Mouse (Mus musculus) common myeloid progenitor, adult 5-6 weeks (primary cell): Measurements from ENCODE around the gene Pip. TPM values are rescaled to one million over a fixed set of nuclear protein-coding genes. Genes with fewer than 3 reads are reported as not detected.

ENCODE experiments used
- ATAC-seq: replicated peaks from 2 replicates; pipeline ENCODE4 v1.8.0; 2016; ENCODE audit warnings: low read depth, mild to moderate bottlenecking, moderate TSS enrichment, inconsistent platforms; ENCODE audit not compliant: poor library complexity, severe bottlenecking
- total RNA-seq: library from RNA; stranded (forward); fragments of 200-1000, 187-1606 nt; gene quantifications from 2 replicates; pipeline ENCODE4 v1.2.3, GENCODE M21; 2017

Gene Pip
- total RNA-seq, result not detected in 2 replicates

DNA sequence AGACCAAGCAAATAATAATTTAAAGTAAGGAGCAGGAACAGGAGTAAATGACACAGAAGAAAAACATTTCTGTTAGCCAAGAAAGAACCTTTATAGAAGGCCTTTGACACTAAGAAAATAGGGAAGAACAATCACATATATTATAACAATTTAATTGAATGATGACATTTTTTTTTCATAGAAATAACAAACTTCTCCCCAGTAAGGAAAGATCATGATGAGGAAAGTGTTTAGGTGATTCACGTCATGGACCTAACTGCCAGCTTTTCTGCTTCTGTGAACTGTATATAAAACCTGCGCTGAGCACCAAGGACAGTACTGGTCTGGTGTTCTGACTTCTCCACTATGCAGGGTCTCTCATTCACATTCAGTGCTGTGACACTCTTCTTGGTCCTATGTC is at the start of gene Pip:
Pip (plus strand) TSS at position 301 of the 400 bp plus-strand sequence.
- ATAC-seq, result no peak

- ATAC-seq, result no peak
Observed at GRCm38 (mm10) chr6:41824086-41824485, 23.2 kb upstream of the Pip start.

DNA sequence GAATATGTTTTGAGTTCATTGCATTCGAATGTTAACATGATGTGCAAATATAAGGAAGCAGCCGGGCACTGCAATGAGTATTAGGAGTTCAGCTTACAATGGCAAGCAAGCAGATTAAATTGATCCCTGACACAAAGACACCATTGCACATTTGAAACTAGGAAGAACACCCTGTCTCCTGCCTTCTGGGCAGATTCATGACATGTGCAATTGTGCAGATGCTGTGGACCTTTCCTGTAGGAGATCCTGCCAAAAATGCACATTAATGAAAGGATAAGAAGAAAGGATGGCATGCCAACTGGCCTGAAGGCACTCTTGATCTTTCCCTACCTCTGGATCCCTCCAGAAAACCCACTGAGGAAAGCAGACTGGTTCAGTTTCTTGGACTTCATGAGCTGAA is 17.8 kb upstream of the Pip start:
- ATAC-seq, result no peak

- no peak for ATAC-seq
Observed at GRCm38 (mm10) chr6:41852689-41853088, 5.4 kb downstream of the Pip start, which contains the start of gene Sval2. TSS of gene Sval2 (plus strand) at chr6:41852989.

DNA sequence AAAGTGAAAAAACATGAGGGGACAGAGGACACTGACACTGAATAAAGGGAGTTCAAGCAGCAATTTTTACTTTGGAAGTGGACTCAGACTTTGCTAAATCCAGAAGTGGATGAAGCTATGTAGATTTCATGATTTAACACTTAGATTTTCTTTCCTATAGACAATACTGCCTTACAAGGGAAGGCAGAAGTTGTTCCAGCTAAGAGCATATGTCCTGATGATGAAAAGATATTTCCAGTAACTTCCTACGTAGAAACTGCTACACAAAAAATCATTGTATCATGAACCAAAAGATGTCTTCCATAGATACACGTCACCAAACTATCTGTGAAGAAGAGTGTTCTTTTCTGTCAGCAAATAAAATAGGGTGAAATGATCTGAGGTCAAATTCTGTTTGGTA is 16.7 kb downstream of the Pip start:
- ATAC-seq, result no peak

Other genes with a start within 250 kb of the Pip start
- 3.2 and 6.5 TPM in 2 replicates for gene Ephb6, start 242.1 kb upstream of the Pip start, total RNA-seq
- not detected in 2 replicates for gene Trpv6, start 211.1 kb upstream of the Pip start, total RNA-seq
- not detected in 2 replicates for gene Trpv5, start 166.8 kb upstream of the Pip start, total RNA-seq
- gene Llcfc1, start 163.1 kb upstream of the Pip start, total RNA-seq, result not detected in 2 replicates
- gene Kel, start 143.2 kb upstream of the Pip start, total RNA-seq, result 21.9 and 39.3 TPM in 2 replicates
- gene Olfr459, start 72.4 kb upstream of the Pip start, total RNA-seq, result not detected in 2 replicates
- gene Sval2, start 5.5 kb downstream of the Pip start, total RNA-seq, result not detected in 2 replicates
- gene Sval1, start 104.1 kb downstream of the Pip start, total RNA-seq, result not detected in 2 replicates
- gene Sval3, start 120.6 kb downstream of the Pip start, total RNA-seq, result not detected in 2 replicates
- not detected in 2 replicates for gene Sva, start 190.9 kb downstream of the Pip start, total RNA-seq